Mouse (Mus musculus) testis, adult 2 months (tissue): ENCODE measurements around the gene Tgm5.

Experiments used
- CTCF ChIP-seq: fragments of 200-500 bp; IDR thresholded peaks from 2 replicates; pipeline ENCODE4 v1.5.1; 2012; ENCODE audit warnings: low read depth, mild to moderate bottlenecking, inconsistent platforms, low read length, moderate library complexity; ENCODE audit not compliant: control insufficient read depth, insufficient read depth, insufficient replicate concordance
- POLR2A ChIP-seq: fragments of 200-500 bp; IDR thresholded peaks from 2 replicates; pipeline ENCODE4 v1.6.1; 2012; ENCODE audit warnings: low read depth, mild to moderate bottlenecking, inconsistent platforms, low read length, moderate library complexity; ENCODE audit not compliant: control insufficient read depth

DNA sequence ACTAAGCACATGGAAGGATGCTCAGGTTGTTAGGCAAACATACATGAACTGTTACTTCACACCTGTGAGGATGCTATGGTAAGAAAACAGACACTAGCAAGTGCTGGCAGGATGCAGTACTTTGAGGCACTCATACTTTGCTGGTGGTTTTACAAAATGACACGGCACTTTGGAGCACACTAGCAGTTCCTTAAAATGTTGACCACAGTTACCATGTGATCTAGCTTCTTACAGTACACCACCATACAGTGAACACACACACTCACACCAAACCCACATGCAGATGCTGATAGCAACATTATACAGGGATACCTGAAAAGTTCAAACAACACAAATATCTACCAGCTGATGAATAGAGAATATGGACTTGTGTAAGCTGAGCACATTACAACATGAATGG lies 3.0 kb downstream of the Tgm5 start:
- TF ChIP-seq CTCF (no peak), POLR2A (no peak)
